Mouse (Mus musculus) stomach, embryonic 16.5 days (tissue): ENCODE results near the gene Tmem60. TPM values are rescaled to one million over a fixed set of nuclear protein-coding genes. Genes with fewer than 3 reads are reported as not detected.

Experiments used
- ATAC-seq: fragments of 200-750 bp; cut with Nextera tagmentation; 2 replicates; pipeline ENCODE4 v1.8.0; 2017; ENCODE audit warnings: moderate number of reproducible peaks, moderate TSS enrichment; ENCODE audit not compliant: insufficient read depth, low FRiP score
- H3K27ac ChIP-seq: fragments of 300-500 bp; sonication (generic); 2 replicates; pipeline ENCODE4 v1.5.1; 2014; ENCODE audit warnings: low read length
- H3K27me3 ChIP-seq: fragments of 300-500 bp; sonication (generic); 2 replicates; pipeline ENCODE4 v1.6.1; 2014; ENCODE audit warnings: low read length, control low read depth, mixed read lengths; ENCODE audit not compliant: control insufficient read depth, insufficient read depth
- H3K36me3 ChIP-seq: fragments of 300-500 bp; sonication (generic); 2 replicates; pipeline ENCODE4 v1.6.1; 2014; ENCODE audit warnings: low read length; ENCODE audit not compliant: control insufficient read depth, insufficient read depth
- H3K4me1 ChIP-seq: fragments of 300-500 bp; sonication (generic); 2 replicates; pipeline ENCODE4 v1.6.1; 2014; ENCODE audit warnings: low read length, control low read depth, mixed read lengths; ENCODE audit not compliant: control insufficient read depth, insufficient read depth
- H3K4me2 ChIP-seq: fragments of 300-500 bp; sonication (generic); 2 replicates; pipeline ENCODE4 v1.6.1; 2014; ENCODE audit warnings: low read depth, low read length, mixed read lengths
- H3K4me3 ChIP-seq: fragments of 300-500 bp; sonication (generic); replicated peaks from 2 replicates; pipeline ENCODE4 v1.5.1; 2014; ENCODE audit warnings: mild to moderate bottlenecking, low read length
- H3K9ac ChIP-seq: fragments of 300-500 bp; sonication (generic); 2 replicates; pipeline ENCODE4 v1.6.1; 2014; ENCODE audit warnings: low read length
- H3K9me3 ChIP-seq: fragments of 300-500 bp; sonication (generic); replicated peaks from 2 replicates; pipeline ENCODE4 v1.6.1; 2016; ENCODE audit warnings: low read length, control low read depth; ENCODE audit not compliant: control insufficient read depth
- WGBS: fragments of 180-500 bp; shearing (Covaris S2); extraction: QIAGEN DNeasy Blood & Tissue Kit; methylation state at CpG from one replicate; pipeline ENCODE4 v1.1.7; 2014; 5-methylcytosine and 5-hydroxymethylcytosine counted together
- polyA plus RNA-seq: library from polyadenylated mRNA; unstranded; fragments of >200 nt; fragmentation: Nextera tagmentation; extraction: Ambion mirVana; gene quantifications from 2 replicates; pipeline ENCODE4 v1.2.1, GENCODE M21; 2015

Gene Tmem60
- polyA plus RNA-seq, 1 experiment from 2014 or later, result 47.8 TPM

DNA sequence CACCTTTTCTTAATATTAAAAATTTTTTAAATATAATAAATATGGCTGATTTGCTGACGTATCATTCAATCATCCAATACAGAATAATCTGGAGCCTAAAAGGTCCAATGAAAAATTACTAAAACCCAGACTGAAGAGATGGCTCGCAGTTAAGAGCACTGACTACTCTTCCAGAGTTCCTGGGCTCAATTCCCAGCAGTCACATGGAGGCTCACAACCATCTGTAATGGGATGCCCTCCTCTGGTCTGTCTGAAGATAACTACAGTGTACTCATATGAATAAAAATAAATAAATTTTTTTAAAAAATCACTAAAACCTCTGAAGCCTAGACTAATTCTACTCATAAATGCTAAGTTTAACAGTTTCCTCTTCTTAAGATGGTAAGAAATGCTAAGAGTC, 20.1 kb upstream of the Tmem60 start:
- no peak for ATAC-seq
- H3K4me3 ChIP-seq, result no peak overlapping the region
- WGBS, result 93% methylated on average over 2 of the region's 2 CpGs
- H3K27me3 ChIP-seq, result no peaks in the 10 kb centered on the region
- H3K36me3 ChIP-seq, result no peaks in the 10 kb centered on the region
- no peak overlapping the region for H3K4me2 ChIP-seq
- H3K9me3 ChIP-seq, result no peaks in the 10 kb centered on the region
- peaks cover 6% of the 10 kb centered on the region; the same call in 1 of the 2 replicates for H3K4me1 ChIP-seq
- no peak overlapping the region for H3K27ac ChIP-seq
- H3K9ac ChIP-seq, result no peak overlapping the region

DNA sequence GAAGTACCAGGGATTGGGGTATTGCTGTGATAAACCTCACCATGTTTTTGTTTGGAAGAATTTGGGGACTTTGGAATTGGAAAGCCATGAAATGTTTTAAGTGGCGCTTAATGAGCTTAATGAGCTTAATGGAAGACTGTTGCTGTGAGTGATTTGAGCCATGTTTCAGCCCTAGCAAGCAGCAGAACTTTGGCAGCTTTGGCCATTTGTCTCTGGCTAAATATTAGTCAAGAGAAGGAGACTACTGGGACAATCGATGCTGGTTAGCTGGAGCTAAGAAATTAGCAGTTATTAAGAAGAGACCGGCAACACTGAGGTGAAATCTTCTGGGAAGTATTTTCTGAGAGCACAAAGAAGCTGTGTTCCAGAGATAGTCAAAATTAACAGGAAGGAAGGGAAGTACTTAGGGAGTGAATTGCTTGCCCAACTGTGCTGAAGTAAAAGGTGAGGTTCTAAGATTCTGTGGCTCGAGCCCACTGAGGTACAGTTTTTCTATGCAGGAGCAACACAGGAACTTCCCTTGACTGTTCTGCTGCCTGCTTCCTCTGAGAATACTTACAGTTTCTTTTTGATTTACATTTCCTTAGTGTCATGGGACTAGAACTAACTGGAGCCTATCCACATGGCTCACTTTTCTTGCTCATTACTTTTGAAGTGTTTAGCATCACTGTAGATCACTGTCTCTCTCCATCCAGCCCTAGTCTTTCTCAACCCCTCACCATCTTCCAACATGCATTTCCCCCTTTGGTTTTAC, 17.6 kb upstream of the Tmem60 start:
- Histone ChIP-seq H3K27ac (no peak overlapping the region), H3K4me1 (peaks cover 6% of the 10 kb centered on the region; the same call in 1 of the 2 replicates), H3K9me3 (no peaks in the 10 kb centered on the region), H3K4me3 (no peak overlapping the region), H3K9ac (no peak overlapping the region), H3K27me3 (no peaks in the 10 kb centered on the region), H3K4me2 (no peak overlapping the region), H3K36me3 (no peaks in the 10 kb centered on the region)
- ATAC-seq, result no peak
- WGBS, result 66% methylated on average over 4 of the region's 4 CpGs

DNA sequence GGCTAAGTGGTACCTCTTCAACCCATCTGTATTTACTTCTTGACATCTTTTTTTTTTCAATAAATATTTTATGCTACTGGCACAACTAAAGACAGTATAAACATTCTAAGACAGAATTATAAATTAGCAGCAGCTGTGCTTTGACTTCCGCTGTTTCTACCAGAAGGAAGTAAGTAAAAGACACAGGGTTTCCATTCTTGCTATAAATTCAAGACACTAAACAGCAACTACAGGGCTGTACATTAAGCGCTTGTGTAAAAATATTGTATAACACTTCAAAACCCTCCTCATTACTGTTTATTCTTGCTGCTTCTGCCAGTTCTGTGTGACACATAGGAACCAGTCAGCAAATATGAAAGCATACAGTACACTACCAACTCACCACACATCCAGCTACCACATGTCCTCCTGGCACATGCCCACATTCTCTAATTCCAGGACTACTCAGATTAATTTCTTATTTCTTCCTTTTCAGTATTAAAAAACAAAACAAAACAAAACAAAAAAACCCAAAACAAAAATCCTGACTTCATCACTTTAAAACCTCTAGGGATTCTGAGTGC, 16.7 kb upstream of the Tmem60 start:
- H3K4me3 ChIP-seq, result no peak overlapping the region
- ATAC-seq, result no peak
- H3K4me1 ChIP-seq, result peaks cover 6% of the 10 kb centered on the region; the same call in 1 of the 2 replicates
- H3K36me3 ChIP-seq, result no peaks in the 10 kb centered on the region
- no peaks in the 10 kb centered on the region for H3K9me3 ChIP-seq
- H3K4me2 ChIP-seq, result no peak overlapping the region
- no peaks in the 10 kb centered on the region for H3K27me3 ChIP-seq
- H3K27ac ChIP-seq, result no peak overlapping the region
- 48% methylated on average over 2 of the region's 2 CpGs for WGBS
- H3K9ac ChIP-seq, result no peak overlapping the region

DNA sequence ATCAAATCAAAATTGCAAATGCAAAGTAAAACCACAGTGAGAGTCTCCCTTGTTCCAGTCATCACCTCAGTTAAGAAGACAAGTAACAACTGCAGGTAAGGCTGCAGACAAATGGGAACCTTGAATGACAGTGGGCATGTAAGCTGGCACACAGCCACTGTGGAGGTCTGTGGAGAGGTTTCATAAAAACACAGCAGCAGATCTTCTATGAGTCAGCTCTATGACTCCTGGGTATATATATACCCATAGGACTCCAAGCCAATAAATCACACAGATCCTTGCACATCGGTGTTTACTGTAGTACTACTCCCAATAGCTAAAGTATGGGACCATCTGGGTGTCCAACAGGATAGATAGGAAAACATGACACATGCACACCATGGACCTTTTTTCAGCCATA, 8.8 kb upstream of the Tmem60 start:
- Histone ChIP-seq H3K4me3 (no peak overlapping the region), H3K4me1 (no peaks in the 10 kb centered on the region), H3K36me3 (no peaks in the 10 kb centered on the region), H3K9me3 (no peaks in the 10 kb centered on the region), H3K9ac (no peak overlapping the region), H3K27ac (no peak overlapping the region), H3K27me3 (no peaks in the 10 kb centered on the region), H3K4me2 (no peak overlapping the region)
- 77% methylated on average over 1 of the region's 1 CpGs for WGBS
- no peak for ATAC-seq

DNA sequence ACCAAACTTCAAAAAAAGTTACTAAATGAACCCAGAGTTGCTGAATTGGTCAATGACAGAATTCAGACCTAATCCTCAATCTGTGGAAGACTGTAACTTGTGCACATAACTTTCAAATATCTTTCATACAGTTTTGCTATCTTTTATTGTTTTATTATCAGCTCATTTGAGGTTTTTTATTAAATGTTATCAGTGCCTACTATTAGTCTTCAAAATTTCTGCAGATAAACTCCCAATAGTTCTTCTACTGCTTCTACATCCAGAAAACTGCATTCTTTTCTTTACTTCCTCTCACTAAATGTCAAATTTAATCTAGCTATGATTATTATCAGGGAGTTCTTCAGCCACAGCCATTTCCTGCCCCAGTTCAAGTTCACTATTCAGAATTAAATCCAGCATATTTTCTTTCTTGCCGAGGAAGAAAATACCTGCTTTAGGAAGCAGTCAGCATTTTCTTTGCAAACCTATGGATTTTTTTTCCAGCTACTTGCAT, 5.0 kb upstream of the Tmem60 start:
- ATAC-seq, result no peak
- Histone ChIP-seq H3K4me3 (no peak overlapping the region), H3K27me3 (no peaks in the 10 kb centered on the region), H3K4me2 (no peak overlapping the region), H3K36me3 (no peaks in the 10 kb centered on the region), H3K4me1 (0 out of 2 replicates have a peak, but pooled peaks cover 4% of the 10 kb centered on the region), H3K9ac (no peak overlapping the region), H3K27ac (no peak overlapping the region), H3K9me3 (no peaks in the 10 kb centered on the region)
- 42% methylated on average over 1 of the region's 1 CpGs for WGBS

DNA sequence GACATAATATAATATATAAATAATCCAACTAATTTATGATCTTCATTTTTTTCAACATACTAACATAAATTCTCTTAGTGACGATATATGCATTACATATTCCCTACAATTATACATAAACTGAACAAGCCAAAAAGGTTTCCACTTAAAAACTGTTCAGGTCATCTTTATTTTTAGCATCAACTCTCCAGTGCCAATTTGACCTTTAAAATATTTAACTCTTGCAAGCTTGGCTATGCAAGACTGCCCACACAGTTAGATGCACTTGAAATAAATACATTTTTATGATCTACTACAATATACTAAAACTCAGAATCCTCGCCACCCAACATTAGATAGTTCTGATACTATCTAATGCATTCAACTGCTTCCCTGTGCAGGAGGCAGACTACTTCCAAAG, 1.6 kb upstream of the Tmem60 start:
- no peak for ATAC-seq
- Histone ChIP-seq H3K9me3 (no peaks in the 10 kb centered on the region), H3K9ac (peak overlapping the region; percentile 61), H3K36me3 (0 out of 2 replicates have a peak, but pooled peaks cover 2% of the 10 kb centered on the region), H3K4me2 (peak overlapping the region; percentile 62), H3K27me3 (no peaks in the 10 kb centered on the region), H3K27ac (no peak overlapping the region), H3K4me1 (peaks cover 15% of the 10 kb centered on the region), H3K4me3 (peak overlapping the region; percentile 88)
- WGBS, result 56% methylated on average over 2 of the region's 2 CpGs

DNA sequence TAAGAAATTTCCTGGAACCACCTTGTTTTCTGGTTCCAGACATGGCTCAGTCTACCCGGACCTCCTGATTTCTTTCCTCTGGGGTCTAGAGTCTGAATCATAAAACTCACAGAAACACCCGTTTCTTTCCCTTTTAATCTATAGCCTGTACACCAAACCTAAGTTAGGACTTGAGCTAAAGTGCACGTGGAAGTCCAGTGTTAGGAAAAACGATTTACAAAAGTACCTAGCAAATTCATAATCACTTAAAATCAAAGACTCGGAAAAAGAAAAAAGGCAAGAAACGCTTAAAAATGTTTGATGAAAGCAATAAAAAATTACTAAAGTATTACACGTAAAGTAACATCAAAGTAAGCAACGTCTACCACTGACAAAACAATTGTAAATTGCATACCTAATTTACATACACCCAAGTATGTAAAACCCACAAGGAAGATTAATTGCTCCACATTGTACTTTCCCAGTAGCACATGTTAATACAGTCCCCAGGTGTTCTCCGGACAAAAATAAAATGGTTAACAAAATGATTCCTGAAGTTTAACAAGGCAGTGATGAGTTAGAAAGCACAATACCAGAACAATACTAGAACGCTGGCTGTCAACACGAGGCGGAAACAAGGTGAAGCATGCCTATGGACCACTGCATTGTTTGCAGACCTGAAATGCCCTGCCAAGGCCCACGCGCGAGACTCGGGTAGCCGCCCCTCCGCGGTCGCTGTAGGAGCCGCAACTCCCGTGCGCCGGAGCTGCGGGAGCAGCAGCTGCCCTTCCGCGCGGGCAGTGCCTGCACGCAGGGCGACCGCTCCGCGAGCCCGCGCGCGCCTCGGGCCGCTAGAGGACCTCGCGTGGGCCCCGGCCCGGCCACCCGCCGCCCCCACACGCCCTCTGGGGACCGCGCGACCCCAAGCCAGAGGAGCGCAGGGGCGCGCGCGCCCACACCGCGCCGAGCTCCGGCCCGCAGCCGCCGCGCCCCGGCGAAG, 905 bp upstream of the Tmem60 start:
- H3K9me3 ChIP-seq, result no peaks in the 10 kb centered on the region

DNA sequence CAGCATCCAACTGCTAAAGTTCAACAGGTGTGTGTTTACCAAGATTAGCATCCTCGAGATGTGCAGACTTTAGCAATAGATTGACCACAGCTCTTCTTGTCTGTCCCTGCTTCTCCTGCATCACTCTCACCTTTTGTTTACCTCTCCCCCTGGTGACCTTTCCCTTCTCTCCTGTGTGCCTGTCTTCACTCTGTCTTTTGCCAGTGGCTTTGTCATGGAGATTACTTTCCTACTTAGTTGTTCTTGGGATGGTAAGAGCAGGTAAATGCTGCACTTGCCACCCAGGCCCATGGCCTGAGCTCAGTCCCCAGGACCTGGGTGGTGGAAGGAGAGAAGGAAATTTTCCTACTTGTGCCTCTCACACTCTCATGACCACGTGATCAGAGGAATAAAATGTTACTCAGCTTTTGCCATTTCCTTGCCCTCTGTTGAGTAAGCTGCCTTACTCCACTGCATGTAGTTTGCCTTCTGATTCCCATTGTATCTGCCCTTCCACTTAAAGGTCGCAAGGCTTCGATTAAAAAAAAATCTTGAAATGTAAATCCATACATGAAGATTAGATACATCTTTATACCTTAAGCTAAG, 2.1 kb downstream of the Tmem60 start:
- Histone ChIP-seq H3K36me3 (peaks cover 2% of the 10 kb centered on the region; the same call in 1 of the 2 replicates), H3K27me3 (no peaks in the 10 kb centered on the region), H3K4me2 (peak overlapping the region; percentile 91), H3K9ac (peak overlapping the region; percentile 26), H3K4me3 (0 out of 2 replicates have a peak overlapping the region, but pooled peaks have one; percentile 3), H3K9me3 (no peaks in the 10 kb centered on the region), H3K27ac (no peak overlapping the region), H3K4me1 (peaks cover 15% of the 10 kb centered on the region)
- no peak for ATAC-seq
- 66% methylated on average over 4 of the region's 4 CpGs for WGBS

More for the DNA sequence above, 905 bp upstream of the Tmem60 start:
- H3K27me3 ChIP-seq, result no peaks in the 10 kb centered on the region
- 1% methylated on average over 49 of the region's 64 CpGs for WGBS
- H3K9ac ChIP-seq, result peak overlapping the region; percentile 92
- H3K27ac ChIP-seq, result peak overlapping the region; percentile 94
- peak; percentile 11; the same call in 1 of the 2 replicates for ATAC-seq
- 0 out of 2 replicates have a peak, but pooled peaks cover 2% of the 10 kb centered on the region for H3K36me3 ChIP-seq
- H3K4me3 ChIP-seq, result peak overlapping the region; percentile 88
- peaks cover 15% of the 10 kb centered on the region for H3K4me1 ChIP-seq
- H3K4me2 ChIP-seq, result peak overlapping the region; percentile 62
